Mouse (Mus musculus) skeletal muscle tissue, adult 2 months (tissue): ENCODE results near the gene Tpst1.

Source experiments
- DNase-seq: peaks from one replicate; pipeline ENCODE4 v3.0.0-alpha.2; 2012; ENCODE audit warnings: low read depth, low spot score

Gene Tpst1

GRCm38 (mm10) chr5:130052510-130052909 lies 20.6 kb upstream of the Tpst1 start:
- no peak for DNase-seq

GRCm38 (mm10) chr5:130052955-130053354 lies 20.2 kb upstream of the Tpst1 start:
- DNase-seq, result no peak

- no peak for DNase-seq
These were observed 17.4 kb upstream of the Tpst1 start for GRCm38 (mm10) chr5:130055688-130056087.

GRCm38 (mm10) chr5:130056303-130056702 lies 16.8 kb upstream of the Tpst1 start:
- DNase-seq, result no peak

- no peak for DNase-seq
These were observed 13.5 kb upstream of the Tpst1 start for GRCm38 (mm10) chr5:130059413-130060328.

- DNase-seq, result no peak
These were observed 12.8 kb upstream of the Tpst1 start for GRCm38 (mm10) chr5:130060329-130060665.

GRCm38 (mm10) chr5:130062096-130062495 lies 11.0 kb upstream of the Tpst1 start:
- DNase-seq, result no peak

GRCm38 (mm10) chr5:130063760-130064159 lies 9.4 kb upstream of the Tpst1 start:
- DNase-seq, result no peak

- no peak for DNase-seq
These were observed 7.5 kb upstream of the Tpst1 start for GRCm38 (mm10) chr5:130065579-130065978.

GRCm38 (mm10) chr5:130067841-130068264 lies 5.3 kb upstream of the Tpst1 start:
- no peak for DNase-seq

- no peak for DNase-seq
These were observed 1.4 kb downstream of the Tpst1 start for GRCm38 (mm10) chr5:130074491-130074890.

- DNase-seq, result peak; percentile 65
These were observed 3.3 kb downstream of the Tpst1 start for GRCm38 (mm10) chr5:130076396-130076795.

GRCm38 (mm10) chr5:130078096-130078833 lies 5.1 kb downstream of the Tpst1 start:
- DNase-seq, result no peak

GRCm38 (mm10) chr5:130078834-130079156 lies 5.7 kb downstream of the Tpst1 start:
- no peak for DNase-seq

- DNase-seq, result peak; percentile 87
These were observed 6.3 kb downstream of the Tpst1 start for GRCm38 (mm10) chr5:130079202-130080050.

GRCm38 (mm10) chr5:130080051-130080681 lies 7.0 kb downstream of the Tpst1 start:
- no peak for DNase-seq

- no peak for DNase-seq
These were observed 8.2 kb downstream of the Tpst1 start for GRCm38 (mm10) chr5:130081181-130081881.

GRCm38 (mm10) chr5:130082431-130082830 lies 9.3 kb downstream of the Tpst1 start:
- DNase-seq, result no peak

GRCm38 (mm10) chr5:130084271-130084670 lies 11.1 kb downstream of the Tpst1 start:
- DNase-seq, result no peak

GRCm38 (mm10) chr5:130088008-130088407 lies 14.9 kb downstream of the Tpst1 start:
- no peak for DNase-seq

- no peak for DNase-seq
These were observed 15.5 kb downstream of the Tpst1 start for GRCm38 (mm10) chr5:130088612-130089011.
